In genomic region chr9:23250026-23250425, GRCm38 (mm10) we compare ENCODE assay signal across 8 mouse cellular contexts. TPM values are rescaled to one million over a fixed set of nuclear protein-coding genes. Genes with fewer than 3 reads are reported as not detected.
DNase-seq lines count a peak whose midpoint lies in the region; ATAC-seq and TF ChIP-seq lines count a peak whose summit lies in the region.

No protein-coding gene starts in this region.

- TF ChIP-seq CTCF in E14TG2a.4 (conservative IDR thresholded peaks at IDR 0.05; ENCODE audit: low read length) = peak; percentile 83

- intact Hi-C loops in heart, postnatal 14 days (cut with DNase I) = loop anchor here (5.0 kb wide), 2 partner anchors 38 to 623 kb away; no protein-coding TSS in a partner anchor

- H3K4me3 ChIP-seq in E14TG2a.4 (replicated peaks; ENCODE audit: low read length) = no peak overlapping the region
- H3K4me3 ChIP-seq in forebrain, embryonic 11.5 days (ENCODE audit: low read depth, low read length) = no peak overlapping the region
- no peak overlapping the region for H3K4me3 ChIP-seq in lung, embryonic 15.5 days

- peaks cover 8% of the 10 kb centered on the region; the same call in 1 of the 2 replicates for H3K4me1 ChIP-seq in E14TG2a.4 (replicated peaks; ENCODE audit: low read depth, low read length)
- peaks cover 6% of the 10 kb centered on the region; the same call in 1 of the 2 replicates for H3K4me1 ChIP-seq in forebrain, embryonic 11.5 days (replicated peaks; ENCODE audit: control insufficient read depth, insufficient read depth, low read length)
- peaks cover 15% of the 10 kb centered on the region for H3K4me1 ChIP-seq in lung, embryonic 15.5 days

- no peak overlapping the region for H3K9ac ChIP-seq in forebrain, embryonic 11.5 days (ENCODE audit: low read length)
- H3K9ac ChIP-seq in lung, embryonic 15.5 days = no peak overlapping the region

- no peak overlapping the region for H3K4me2 ChIP-seq in forebrain, embryonic 11.5 days (ENCODE audit: low read depth, low read length, severe bottlenecking)
- H3K4me2 ChIP-seq in lung, embryonic 15.5 days = no peak overlapping the region

- peak; percentile 84 for ATAC-seq in forebrain, embryonic 11.5 days (replicated peaks; ENCODE audit: low FRiP score)
- ATAC-seq in lung, embryonic 15.5 days (ENCODE audit: borderline replicate concordance, extremely low read depth, low FRiP score, low TSS enrichment) = peak; percentile 77; the same call in 1 of the 2 replicates

- 8% methylated on average over 5 of the region's 5 CpGs for WGBS in forebrain, embryonic 11.5 days
- 6% methylated on average over 5 of the region's 5 CpGs for WGBS in large intestine, adult 2 months
- 6% methylated on average over 5 of the region's 5 CpGs for WGBS in lung, embryonic 15.5 days

- peaks cover 21% of the 10 kb centered on the region for H3K27me3 ChIP-seq in E14TG2a.4 (ENCODE audit: insufficient read depth, low read length)
- H3K27me3 ChIP-seq in forebrain, embryonic 11.5 days (ENCODE audit: control insufficient read depth, insufficient read depth, low read length) = no peaks in the 10 kb centered on the region
- no peaks in the 10 kb centered on the region for H3K27me3 ChIP-seq in lung, embryonic 15.5 days

- DNase-seq in c-Kit-negative CD71-positive TER-119-positive erythroid progenitor cells, embryonic 14.5 days (ENCODE audit: low read depth, low spot score) = peak; percentile 2
- DNase-seq in forebrain, embryonic 11.5 days (ENCODE audit: low spot score) = peak; percentile 88
- peak; percentile 83 to 90 for DNase-seq in heart, postnatal 14 days
- peak; percentile 28 for DNase-seq in large intestine, adult 2 months (ENCODE audit: low read depth, low spot score)
- DNase-seq in ovary, postnatal 14 days (ENCODE audit: low spot score) = peak; percentile 82
- DNase-seq in thymus, postnatal 14 days = peak; percentile 62

- no peaks in the 10 kb centered on the region for H3K36me3 ChIP-seq in E14TG2a.4 (ENCODE audit: insufficient read depth, low read length)
- no peaks in the 10 kb centered on the region for H3K36me3 ChIP-seq in forebrain, embryonic 11.5 days (ENCODE audit: control insufficient read depth, insufficient read depth, low read length)
- no peaks in the 10 kb centered on the region for H3K36me3 ChIP-seq in lung, embryonic 15.5 days

- H3K27ac ChIP-seq in forebrain, embryonic 11.5 days (ENCODE audit: low read depth, low read length) = no peak overlapping the region
- H3K27ac ChIP-seq in lung, embryonic 15.5 days = no peak overlapping the region

- H3K9me3 ChIP-seq in E14TG2a.4 (ENCODE audit: low read length) = no peaks in the 10 kb centered on the region
- H3K9me3 ChIP-seq in forebrain, embryonic 11.5 days (ENCODE audit: control insufficient read depth, low read length) = no peaks in the 10 kb centered on the region
- H3K9me3 ChIP-seq in lung, embryonic 15.5 days = no peaks in the 10 kb centered on the region

RNA-seq across cellular contexts. Expression of gene Bmper, which starts 27.1 kb away (rescaled TPM):
- 8.5 and 10.5 TPM in 2 replicates for polyA plus RNA-seq in forebrain, embryonic 11.5 days (2014; fragmentation: Nextera tagmentation; extraction: Ambion mirVana)
- 1 to 10 TPM; 3.3 to 4.2 TPM for total RNA-seq in heart, postnatal 14 days (2021)
- polyA plus RNA-seq in large intestine, adult 2 months (2012; rRNA removed) = 0.33 and 0.78 TPM in 2 replicates
- 26.5 and 28.3 TPM in 2 replicates for polyA plus RNA-seq in lung, embryonic 15.5 days (2015; fragmentation: Nextera tagmentation; extraction: Ambion mirVana)

Comparison
In these comparisons a context has a peak if more than half of its experiments do, and no peak if none do; other contexts are left out.
1. DNase-seq: peak in every context shown above with its lines; median percentile 88 in forebrain, embryonic 11.5 days; 86 in heart, postnatal 14 days; 82 in ovary, postnatal 14 days; 62 in thymus, postnatal 14 days; 28 in large intestine, adult 2 months; 2 in c-Kit-negative CD71-positive TER-119-positive erythroid progenitor cells, embryonic 14.5 days.